Mouse (Mus musculus) bone marrow macrophage, adult 2 months (primary cell): ENCODE results near the gene Pbx1. TPM values are rescaled to one million over a fixed set of nuclear protein-coding genes. Genes with fewer than 3 reads are reported as not detected.

Experiments used
- H3K27ac ChIP-seq: 2 replicates; pipeline ENCODE4 v1.5.1; 2012; ENCODE audit warnings: low read depth, low read length; ENCODE audit not compliant: insufficient read depth
- H3K4me1 ChIP-seq: 2 replicates; pipeline ENCODE4 v1.6.1; 2012; ENCODE audit warnings: low read length; ENCODE audit not compliant: control insufficient read depth, insufficient read depth
- H3K4me3 ChIP-seq: 2 replicates; pipeline ENCODE4 v1.5.1; 2012; ENCODE audit warnings: mild to moderate bottlenecking, low read length, moderate library complexity; ENCODE audit not compliant: insufficient read depth
- CTCF ChIP-seq: IDR thresholded peaks from 2 replicates; pipeline ENCODE4 v1.5.1; 2012; ENCODE audit warnings: low read depth, mild to moderate bottlenecking, low read length, moderate library complexity
- POLR2A ChIP-seq: IDR thresholded peaks from 2 replicates; pipeline ENCODE4 v1.6.1; 2012; ENCODE audit warnings: mild to moderate bottlenecking, low read depth, low read length, borderline replicate concordance
- polyA plus RNA-seq: library from polyadenylated mRNA; stranded (reverse); fragments of >200 nt; gene quantifications from 2 replicates; pipeline ENCODE4 v1.2.4, GENCODE M21; 2012; ENCODE audit not compliant: missing spikeins, insufficient read depth, insufficient read length

Gene Pbx1
- polyA plus RNA-seq, 1 experiment = 7.1 TPM

GRCm38 (mm10) chr1:168135545-168135944 lies 296.5 kb downstream of the Pbx1 start:
- no peaks in the 10 kb centered on the region for H3K4me1 ChIP-seq
- TF ChIP-seq CTCF (no peak), POLR2A (no peak)
- no peak overlapping the region for H3K4me3 ChIP-seq
- H3K27ac ChIP-seq = no peak overlapping the region

GRCm38 (mm10) chr1:168133696-168134095 lies 298.4 kb downstream of the Pbx1 start:
- Histone ChIP-seq H3K4me1 (no peaks in the 10 kb centered on the region), H3K27ac (no peak overlapping the region), H3K4me3 (no peak overlapping the region)
- no peak for TF ChIP-seq POLR2A
- no peak for TF ChIP-seq CTCF

GRCm38 (mm10) chr1:168128004-168128403 lies 304.1 kb downstream of the Pbx1 start:
- Histone ChIP-seq H3K4me1 (no peaks in the 10 kb centered on the region), H3K4me3 (no peak overlapping the region), H3K27ac (no peak overlapping the region)
- no peak for TF ChIP-seq POLR2A
- TF ChIP-seq CTCF = no peak

- H3K4me3 ChIP-seq = no peak overlapping the region
- TF ChIP-seq POLR2A = no peak
- no peak for TF ChIP-seq CTCF
- no peaks in the 10 kb centered on the region for H3K4me1 ChIP-seq
- no peak overlapping the region for H3K27ac ChIP-seq
Measured at GRCm38 (mm10) chr1:168124643-168125490, 307.2 kb downstream of the Pbx1 start.

- Histone ChIP-seq H3K27ac (no peak overlapping the region), H3K4me3 (no peak overlapping the region), H3K4me1 (no peaks in the 10 kb centered on the region)
- TF ChIP-seq CTCF (no peak), POLR2A (no peak)
Measured at GRCm38 (mm10) chr1:168118077-168118476, 314.0 kb downstream of the Pbx1 start.

GRCm38 (mm10) chr1:168117367-168117766 lies 314.7 kb downstream of the Pbx1 start:
- no peak overlapping the region for H3K4me3 ChIP-seq

GRCm38 (mm10) chr1:168109797-168110196 lies 322.3 kb downstream of the Pbx1 start:
- H3K4me1 ChIP-seq = no peaks in the 10 kb centered on the region
- TF ChIP-seq POLR2A (no peak), CTCF (no peak)
- no peak overlapping the region for H3K27ac ChIP-seq
- no peak overlapping the region for H3K4me3 ChIP-seq

More at GRCm38 (mm10) chr1:168117367-168117766, 314.7 kb downstream of the Pbx1 start:
- Histone ChIP-seq H3K27ac (no peak overlapping the region), H3K4me1 (no peaks in the 10 kb centered on the region)
- TF ChIP-seq CTCF (no peak), POLR2A (no peak)

- Histone ChIP-seq H3K4me3 (no peak overlapping the region), H3K4me1 (no peaks in the 10 kb centered on the region), H3K27ac (no peak overlapping the region)
- TF ChIP-seq POLR2A (no peak), CTCF (no peak)
Measured at GRCm38 (mm10) chr1:168103821-168104220, 328.2 kb downstream of the Pbx1 start.

- Histone ChIP-seq H3K4me3 (no peak overlapping the region), H3K4me1 (no peaks in the 10 kb centered on the region), H3K27ac (no peak overlapping the region)
- TF ChIP-seq CTCF = no peak
- TF ChIP-seq POLR2A = no peak
Measured at GRCm38 (mm10) chr1:168101514-168101913, 330.6 kb downstream of the Pbx1 start.

- H3K4me3 ChIP-seq = no peak overlapping the region
- no peak overlapping the region for H3K27ac ChIP-seq
- H3K4me1 ChIP-seq = no peaks in the 10 kb centered on the region
- TF ChIP-seq CTCF = no peak
- TF ChIP-seq POLR2A = no peak
Measured at GRCm38 (mm10) chr1:168098806-168099205, 333.3 kb downstream of the Pbx1 start.
